In the genomic region with DNA sequence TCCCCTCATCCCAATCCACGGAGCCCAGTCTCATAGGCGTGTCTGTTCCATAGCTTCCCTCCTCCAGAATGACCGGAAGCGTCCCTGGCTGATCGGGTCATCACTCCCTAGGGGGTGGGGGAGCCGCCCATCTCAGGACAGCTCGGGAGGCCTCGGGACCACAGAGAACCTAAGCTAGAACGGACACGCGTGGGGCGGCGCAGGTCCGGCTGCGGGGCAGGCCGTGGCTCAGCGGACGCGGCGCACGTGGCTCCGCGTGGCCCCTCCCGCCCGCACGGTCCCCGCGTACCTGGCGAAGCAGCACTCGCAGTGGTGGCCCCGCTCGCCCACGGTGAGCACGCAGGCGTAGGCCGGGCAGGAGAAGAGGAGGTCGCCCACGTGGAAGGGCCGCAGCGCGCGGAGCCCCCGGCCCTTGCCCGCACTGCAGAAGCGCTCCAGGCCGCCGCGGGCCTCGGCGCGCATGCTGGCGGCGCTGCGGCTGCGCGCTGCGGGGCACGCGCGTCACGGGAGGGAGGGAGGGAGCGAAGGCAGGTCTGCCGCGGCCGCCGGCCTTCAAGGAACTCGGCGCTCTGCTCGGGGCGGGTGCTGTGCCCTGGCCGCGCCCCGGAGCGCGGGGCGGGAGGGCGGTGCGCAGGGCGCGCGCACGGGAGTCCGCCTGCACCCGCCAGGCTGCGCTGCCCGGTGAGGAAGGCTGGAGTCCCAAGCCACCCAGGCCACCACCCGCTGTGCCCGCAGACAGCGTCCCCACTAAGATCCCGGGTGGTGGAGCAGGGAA, we compare ENCODE assay signal across 8 mouse cellular contexts. TPM values are rescaled to one million over a fixed set of nuclear protein-coding genes. Genes with fewer than 3 reads are reported as not detected.
DNase-seq lines count a peak whose midpoint lies in the region; ATAC-seq lines count a peak whose summit lies in the region.

A gene (minus strand): TSS at position 546 of the 775 bp plus-strand sequence.

- peak; percentile 88 for ATAC-seq in hindbrain, embryonic 12.5 days (ENCODE audit: low FRiP score)

- peaks cover 7% of the 10 kb centered on the region for H3K27me3 ChIP-seq in hindbrain, embryonic 12.5 days

- H3K4me3 ChIP-seq in hindbrain, embryonic 12.5 days, result peak within 1 kb of the TSS; percentile 79

- peak within 1 kb of the TSS; percentile 40; the same call in 1 of the 2 replicates for H3K27ac ChIP-seq in hindbrain, embryonic 12.5 days

- no peaks in the 10 kb centered on the region for H3K36me3 ChIP-seq in hindbrain, embryonic 12.5 days

- under 1% methylated on average over 73 of the region's 90 CpGs for WGBS in hindbrain, embryonic 12.5 days

- peak within 1 kb of the TSS; percentile 98 for H3K4me2 ChIP-seq in hindbrain, embryonic 12.5 days (replicated peaks)

- peak within 1 kb of the TSS; percentile 82 for H3K9ac ChIP-seq in hindbrain, embryonic 12.5 days

- no peaks in the 10 kb centered on the region for H3K9me3 ChIP-seq in hindbrain, embryonic 12.5 days (replicated peaks)

- peaks cover 24% of the 10 kb centered on the region for H3K4me1 ChIP-seq in hindbrain, embryonic 12.5 days

- peak; percentile 66 for DNase-seq in R1 (ENCODE audit: low read depth, low spot score)
- peak; percentile 73 to 74 for DNase-seq in cerebellum, postnatal 10 days
- peak; percentile 25 to 37 for DNase-seq in frontal cortex, postnatal 25 days (ENCODE audit: low spot score in 2 of 2)
- DNase-seq in layer of hippocampus, postnatal 25 days (ENCODE audit: extremely low spot score in 1 of 2, low spot score in 1 of 2), result peak; percentile 32 to 71
- DNase-seq in lung, postnatal 14 days, result peak; percentile 68
- DNase-seq in retina, embryonic 14.5 days (ENCODE audit: low spot score), result peak; percentile 79
- peak; percentile 70 for DNase-seq in thymus, postnatal 4 days

RNA-seq across cellular contexts. Expression of the gene that starts here (rescaled TPM):
- 46.2 and 49.8 TPM in 2 replicates for polyA plus RNA-seq in hindbrain, embryonic 12.5 days (2016; fragmentation: Nextera tagmentation; extraction: Ambion mirVana)
- 10 to 100 TPM; 77.5 to 83.2 TPM for total RNA-seq in layer of hippocampus, postnatal 25 days (2021)

Comparison
In these comparisons a context has a peak if more than half of its experiments do, and no peak if none do; other contexts are left out.
1. Peak in every context shown above with its lines: DNase-seq, ATAC-seq, H3K4me3 ChIP-seq and H3K27ac ChIP-seq.